Mouse (Mus musculus) pancreas, adult 10 weeks (tissue): ENCODE data around the gene Gsdmc4. TPM values are rescaled to one million over a fixed set of nuclear protein-coding genes. Genes with fewer than 3 reads are reported as not detected.

Experiments used
- polyA plus RNA-seq: library from polyadenylated mRNA; stranded (reverse); fragments of 350-450 nt; fragmentation: Illumina TruSeq; extraction: RNeasy Lipid Tissue Mini Kit (QIAGEN cat#74804); gene quantifications from one replicate; pipeline ENCODE4 v1.2.3, GENCODE M21; 2015; ENCODE audit warnings: low read depth, low replicate concordance; ENCODE audit not compliant: insufficient read depth

The Gsdmc4 gene
- not detected for polyA plus RNA-seq

GRCm38 (mm10) chr15:63912197-63912596 is at the start of gene Gsdmc4:
Gsdmc4 (minus strand) TSS chr15:63912297.

GRCm38 (mm10) chr15:63878458-63878857 is 33.6 kb downstream of the Gsdmc4 start, which contains the start of gene Gsdmc3:
Gsdmc3 (minus strand) TSS chr15:63878558.

Other genes with a start within 250 kb of the Gsdmc4 start
- gene Gsdmc2, start 67.1 kb downstream of the Gsdmc4 start, polyA plus RNA-seq = not detected
- not detected for gene Gsdmc3, start 33.7 kb downstream of the Gsdmc4 start, polyA plus RNA-seq
- gene Fam49b, start 148.2 kb upstream of the Gsdmc4 start, polyA plus RNA-seq = 5.6 TPM